Mouse (Mus musculus) lung, embryonic 14.5 days (tissue): ENCODE data around the gene Dnaic2. TPM values are rescaled to one million over a fixed set of nuclear protein-coding genes. Genes with fewer than 3 reads are reported as not detected.

Experiments
- ATAC-seq: fragments of 200-750 bp; cut with Nextera tagmentation; 2 replicates; pipeline ENCODE4 v1.8.0; 2017; ENCODE audit warnings: mild to moderate bottlenecking, moderate TSS enrichment, moderate library complexity; ENCODE audit not compliant: insufficient read depth
- DNase-seq: peaks from one replicate; pipeline ENCODE4 v3.0.0-alpha.2; 2015
- H3K27ac ChIP-seq: fragments of 300-500 bp; sonication (generic); 2 replicates; pipeline ENCODE4 v1.5.1; 2014; ENCODE audit warnings: low read depth, mild to moderate bottlenecking, moderate library complexity
- H3K27me3 ChIP-seq: fragments of 300-500 bp; sonication (generic); 2 replicates; pipeline ENCODE4 v1.6.1; 2014; ENCODE audit warnings: low read length, control low read depth; ENCODE audit not compliant: insufficient read depth
- H3K36me3 ChIP-seq: fragments of 300-500 bp; sonication (generic); 2 replicates; pipeline ENCODE4 v1.6.1; 2014; ENCODE audit warnings: control low read depth; ENCODE audit not compliant: insufficient read depth
- H3K4me1 ChIP-seq: fragments of 300-500 bp; sonication (generic); 2 replicates; pipeline ENCODE4 v1.6.1; 2014; ENCODE audit warnings: antibody characterized with exemption, control low read depth; ENCODE audit not compliant: insufficient read depth
- H3K4me2 ChIP-seq: fragments of 300-500 bp; sonication (generic); 2 replicates; pipeline ENCODE4 v1.6.1; 2014; ENCODE audit warnings: mild to moderate bottlenecking
- H3K4me3 ChIP-seq: fragments of 300-500 bp; sonication (generic); 2 replicates; pipeline ENCODE4 v1.5.1; 2014; ENCODE audit warnings: low read depth, low read length
- H3K9ac ChIP-seq: fragments of 300-500 bp; sonication (generic); 2 replicates; pipeline ENCODE4 v1.6.1; 2014
- H3K9me3 ChIP-seq: fragments of 300-500 bp; sonication (generic); 2 replicates; pipeline ENCODE4 v1.6.1; 2016; ENCODE audit warnings: low read depth, low read length, control low read depth
- CTCF ChIP-seq: IDR thresholded peaks from 2 replicates; pipeline ENCODE4 v1.5.1; 2016; ENCODE audit warnings: antibody characterized with exemption, low read depth
- WGBS: fragments of 180-500 bp; shearing (Covaris S2); extraction: QIAGEN DNeasy Blood & Tissue Kit; methylation state at CpG from one replicate; pipeline ENCODE4 v1.1.7; 2014; 5-methylcytosine and 5-hydroxymethylcytosine counted together
- polyA plus RNA-seq: library from polyadenylated mRNA; unstranded; fragments of >200 nt; fragmentation: Nextera tagmentation; extraction: Ambion mirVana; gene quantifications from 2 replicates; pipeline ENCODE4 v1.2.1, GENCODE M21; 2014

The Dnaic2 gene
- polyA plus RNA-seq, 1 experiment from 2014 or later = 0.16 TPM

- ATAC-seq (no peak), DNase-seq (no peak)
- Histone ChIP-seq H3K4me1 (no peaks in the 10 kb centered on the region), H3K27ac (no peak overlapping the region), H3K27me3 (no peaks in the 10 kb centered on the region), H3K4me2 (no peak overlapping the region), H3K9ac (no peak overlapping the region), H3K4me3 (no peak overlapping the region), H3K36me3 (no peaks in the 10 kb centered on the region), H3K9me3 (no peaks in the 10 kb centered on the region)
- WGBS = 83% methylated on average over 15 of the region's 15 CpGs
- no peak for TF ChIP-seq CTCF
Measured at GRCm38 (mm10) chr11:114702311-114702995, 24.8 kb upstream of the Dnaic2 start.

DNA sequence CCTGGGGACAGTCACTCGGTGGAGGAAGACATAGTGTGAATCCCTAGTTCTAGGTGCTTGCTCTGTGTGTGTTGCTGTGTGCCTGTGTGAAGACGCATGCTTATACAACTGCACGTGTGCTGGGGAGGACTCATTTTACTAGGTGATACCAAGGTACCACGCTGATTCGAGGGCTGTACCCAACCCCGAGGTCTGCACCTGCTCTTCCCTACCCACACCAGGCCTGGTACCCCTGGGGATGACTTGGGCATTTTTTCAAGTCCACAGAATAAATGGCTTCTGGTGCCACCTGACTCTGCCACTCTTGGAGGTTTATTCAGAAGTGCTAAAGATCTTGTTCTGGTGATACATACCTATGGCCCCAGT lies 24.2 kb upstream of the Dnaic2 start:
- no peaks in the 10 kb centered on the region for H3K36me3 ChIP-seq
- no peak overlapping the region for H3K9ac ChIP-seq
- DNase-seq (no peak), ATAC-seq (no peak)
- no peak for TF ChIP-seq CTCF
- H3K27ac ChIP-seq = no peak overlapping the region
- no peak overlapping the region for H3K4me2 ChIP-seq
- H3K9me3 ChIP-seq = no peaks in the 10 kb centered on the region
- WGBS = 78% methylated on average over 6 of the region's 6 CpGs
- no peak overlapping the region for H3K4me3 ChIP-seq
- H3K4me1 ChIP-seq = no peaks in the 10 kb centered on the region
- no peaks in the 10 kb centered on the region for H3K27me3 ChIP-seq

DNA sequence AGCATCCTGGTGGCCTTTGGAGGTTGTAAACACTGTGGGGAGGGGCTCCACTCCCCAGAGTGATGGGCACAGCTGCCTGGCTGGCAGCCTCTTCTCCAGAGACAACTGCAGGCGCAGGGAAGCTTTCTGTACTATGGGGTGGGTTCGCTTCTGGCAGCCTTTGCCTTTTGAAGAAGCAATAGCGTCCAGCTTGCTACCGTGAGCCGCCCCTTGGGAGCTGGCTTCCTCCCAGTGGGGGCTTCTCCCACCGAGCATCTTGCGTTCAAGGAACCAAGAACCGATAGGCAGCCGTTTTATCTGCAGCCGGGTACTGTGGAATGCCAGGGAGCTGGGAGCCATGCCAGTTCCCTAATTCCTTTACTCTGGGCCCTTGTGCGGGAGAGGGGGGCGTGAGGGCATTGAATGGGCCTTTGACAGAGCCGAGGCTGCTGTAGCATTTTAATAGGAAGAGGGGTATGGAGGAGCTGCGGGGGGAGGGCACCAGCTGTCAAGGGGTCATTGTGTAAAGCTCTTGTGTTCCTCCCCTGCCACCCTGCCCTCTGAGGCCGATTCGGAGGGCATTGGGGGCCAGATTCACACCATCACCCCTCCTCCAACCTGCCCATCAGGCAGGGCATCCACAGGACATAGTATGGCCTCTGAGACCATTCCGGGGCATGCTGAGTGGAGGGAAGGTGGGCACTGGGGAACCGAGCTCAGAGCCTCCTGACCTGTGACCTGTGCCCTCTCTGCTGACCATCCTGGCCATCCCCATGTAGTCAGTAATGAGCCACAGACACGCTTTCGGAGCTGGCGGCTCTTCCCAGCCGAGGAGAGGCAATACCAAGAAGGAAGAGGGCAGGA lies 22.9 kb upstream of the Dnaic2 start:
- TF ChIP-seq CTCF = no peak
- DNase-seq = no peak
- Histone ChIP-seq H3K27ac (no peak overlapping the region), H3K27me3 (no peaks in the 10 kb centered on the region), H3K4me1 (no peaks in the 10 kb centered on the region), H3K9me3 (no peaks in the 10 kb centered on the region), H3K4me3 (no peak overlapping the region), H3K9ac (no peak overlapping the region), H3K36me3 (no peaks in the 10 kb centered on the region), H3K4me2 (no peak overlapping the region)
- no peak for ATAC-seq
- WGBS = 57% methylated on average over 22 of the region's 22 CpGs

- H3K9ac ChIP-seq = no peak overlapping the region
- no peak overlapping the region for H3K27ac ChIP-seq
- H3K9me3 ChIP-seq = no peaks in the 10 kb centered on the region
- DNase-seq (no peak), ATAC-seq (no peak)
- WGBS = 74% methylated on average over 5 of the region's 5 CpGs
- no peak overlapping the region for H3K4me3 ChIP-seq
- no peaks in the 10 kb centered on the region for H3K36me3 ChIP-seq
- H3K4me1 ChIP-seq = no peaks in the 10 kb centered on the region
- H3K4me2 ChIP-seq = no peak overlapping the region
- H3K27me3 ChIP-seq = no peaks in the 10 kb centered on the region
- no peak for TF ChIP-seq CTCF
Measured at GRCm38 (mm10) chr11:114706358-114706757, 20.9 kb upstream of the Dnaic2 start.

DNA sequence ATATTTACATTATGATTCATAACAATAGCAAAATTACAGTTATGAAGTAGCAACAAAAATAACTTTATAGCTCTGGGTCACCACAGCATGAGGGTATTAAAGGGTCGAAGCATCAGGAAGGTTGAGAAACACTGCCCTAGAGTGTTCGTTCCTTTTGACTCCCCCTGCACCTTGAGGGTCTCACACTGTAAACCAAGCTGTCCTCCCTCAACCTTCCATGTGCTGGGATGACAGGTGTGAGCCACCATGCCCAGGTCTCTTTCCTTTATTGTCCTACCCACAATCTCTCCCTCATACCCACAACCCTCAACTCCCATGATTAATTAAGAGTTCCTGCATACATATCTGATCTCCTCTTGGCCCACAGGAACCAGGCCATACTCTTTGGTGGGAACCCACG lies 15.8 kb upstream of the Dnaic2 start:
- Histone ChIP-seq H3K4me2 (no peak overlapping the region), H3K4me3 (no peak overlapping the region), H3K27ac (no peak overlapping the region), H3K9ac (no peak overlapping the region), H3K36me3 (no peaks in the 10 kb centered on the region), H3K9me3 (no peaks in the 10 kb centered on the region), H3K27me3 (no peaks in the 10 kb centered on the region), H3K4me1 (no peaks in the 10 kb centered on the region)
- DNase-seq (no peak), ATAC-seq (no peak)
- no peak for TF ChIP-seq CTCF
- 79% methylated on average over 3 of the region's 3 CpGs for WGBS

DNA sequence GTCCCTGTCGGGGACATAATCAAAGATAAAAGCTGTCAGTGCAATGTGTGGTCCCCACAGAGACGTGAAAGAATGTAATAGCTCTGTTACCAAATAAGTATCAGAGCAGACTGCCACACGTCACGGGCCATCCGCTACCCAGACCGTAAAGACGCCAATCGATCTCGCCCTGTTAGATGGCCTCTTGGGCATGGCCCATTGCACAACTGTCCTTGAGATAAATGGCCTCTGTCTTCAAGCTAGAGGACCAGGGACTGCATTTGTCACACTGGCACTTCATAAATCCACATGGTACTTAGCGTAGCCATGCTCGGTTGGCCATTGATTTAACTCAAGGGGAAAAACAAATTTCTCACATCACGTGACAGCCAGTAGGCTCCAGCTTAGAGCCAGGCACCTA lies 15.3 kb upstream of the Dnaic2 start:
- 58% methylated on average over 12 of the region's 12 CpGs for WGBS
- no peaks in the 10 kb centered on the region for H3K4me1 ChIP-seq
- H3K27me3 ChIP-seq = no peaks in the 10 kb centered on the region
- no peak for ATAC-seq
- no peaks in the 10 kb centered on the region for H3K36me3 ChIP-seq
- no peak overlapping the region for H3K4me2 ChIP-seq
- no peak overlapping the region for H3K9ac ChIP-seq
- DNase-seq = no peak
- no peaks in the 10 kb centered on the region for H3K9me3 ChIP-seq
- H3K4me3 ChIP-seq = no peak overlapping the region
- no peak for TF ChIP-seq CTCF
- H3K27ac ChIP-seq = no peak overlapping the region

- Histone ChIP-seq H3K4me2 (no peak overlapping the region), H3K4me3 (no peak overlapping the region), H3K27ac (no peak overlapping the region), H3K4me1 (no peaks in the 10 kb centered on the region), H3K9me3 (no peaks in the 10 kb centered on the region), H3K36me3 (no peaks in the 10 kb centered on the region), H3K27me3 (no peaks in the 10 kb centered on the region), H3K9ac (no peak overlapping the region)
- ATAC-seq = no peak
- TF ChIP-seq CTCF = no peak
- WGBS = 83% methylated on average over 6 of the region's 6 CpGs
- DNase-seq = no peak
Measured at GRCm38 (mm10) chr11:114714526-114714925, 12.7 kb upstream of the Dnaic2 start.
